Mouse (Mus musculus): ENCODE results near the gene Mustn1. TPM values are rescaled to one million over a fixed set of nuclear protein-coding genes. Genes with fewer than 3 reads are reported as not detected.

The Mustn1 gene
- polyA plus RNA-seq, 1 experiment from 2014 or later: 5.1 TPM

GRCm38 (mm10) chr14:30870206-30871147, 8.5 kb upstream of the Mustn1 start:
- Histone ChIP-seq H3K4me1 (ENCODE audit: insufficient read depth) (peaks cover 24% of the 10 kb centered on the region), H3K9me3 (ENCODE audit: low read depth, low read length) (no peaks in the 10 kb centered on the region), H3K27me3 (ENCODE audit: insufficient read depth, low read length) (no peaks in the 10 kb centered on the region), H3K9ac (0 out of 2 replicates have a peak overlapping the region, but pooled peaks have one; percentile 13), H3K36me3 (ENCODE audit: insufficient read depth) (peaks cover 54% of the 10 kb centered on the region), H3K4me2 (no peak overlapping the region), H3K27ac (ENCODE audit: low read depth) (peak overlapping the region; percentile 90), H3K4me3 (ENCODE audit: low read depth, low read length) (no peak overlapping the region)
- TF ChIP-seq CTCF (IDR thresholded peaks at IDR 0.05; ENCODE audit: low read depth): no peak
- peak; percentile 25 for ATAC-seq (ENCODE audit: insufficient read depth)
- DNase-seq: peak; percentile 80
- 60% methylated on average over 25 of the region's 25 CpGs for WGBS

GRCm38 (mm10) chr14:30874095-30874700, 4.8 kb upstream of the Mustn1 start:
- no peak for TF ChIP-seq CTCF (IDR thresholded peaks at IDR 0.05; ENCODE audit: low read depth)
- DNase-seq: peak; percentile 76
- H3K4me2 ChIP-seq: peak overlapping the region; percentile 18; the same call in 1 of the 2 replicates
- H3K4me1 ChIP-seq (ENCODE audit: insufficient read depth): peaks cover 24% of the 10 kb centered on the region
- WGBS: 55% methylated on average over 18 of the region's 18 CpGs
- ATAC-seq (ENCODE audit: insufficient read depth): peak; percentile 51
- no peak overlapping the region for H3K9ac ChIP-seq
- no peaks in the 10 kb centered on the region for H3K9me3 ChIP-seq (ENCODE audit: low read depth, low read length)
- peaks cover 48% of the 10 kb centered on the region for H3K36me3 ChIP-seq (ENCODE audit: insufficient read depth)
- H3K27me3 ChIP-seq (ENCODE audit: insufficient read depth, low read length): no peaks in the 10 kb centered on the region
- H3K4me3 ChIP-seq (ENCODE audit: low read depth, low read length): no peak overlapping the region
- H3K27ac ChIP-seq (ENCODE audit: low read depth): peak overlapping the region; percentile 14; the same call in 1 of the 2 replicates

GRCm38 (mm10) chr14:30875130-30875865, 3.7 kb upstream of the Mustn1 start:
- H3K27me3 ChIP-seq (ENCODE audit: insufficient read depth, low read length): no peaks in the 10 kb centered on the region
- no peaks in the 10 kb centered on the region for H3K9me3 ChIP-seq (ENCODE audit: low read depth, low read length)
- no peak overlapping the region for H3K4me3 ChIP-seq (ENCODE audit: low read depth, low read length)
- H3K4me1 ChIP-seq (ENCODE audit: insufficient read depth): peaks cover 19% of the 10 kb centered on the region; the same call in 1 of the 2 replicates
- H3K27ac ChIP-seq (ENCODE audit: low read depth): no peak overlapping the region
- H3K4me2 ChIP-seq: no peak overlapping the region
- WGBS: 72% methylated on average over 12 of the region's 12 CpGs
- H3K9ac ChIP-seq: no peak overlapping the region
- no peak for TF ChIP-seq CTCF (IDR thresholded peaks at IDR 0.05; ENCODE audit: low read depth)
- peaks cover 48% of the 10 kb centered on the region for H3K36me3 ChIP-seq (ENCODE audit: insufficient read depth)
- ATAC-seq (ENCODE audit: insufficient read depth) (no peak), DNase-seq (no peak)

GRCm38 (mm10) chr14:30875955-30876354, 3.0 kb upstream of the Mustn1 start:
- Histone ChIP-seq H3K27me3 (ENCODE audit: insufficient read depth, low read length) (no peaks in the 10 kb centered on the region), H3K9ac (no peak overlapping the region), H3K4me3 (ENCODE audit: low read depth, low read length) (no peak overlapping the region), H3K27ac (ENCODE audit: low read depth) (no peak overlapping the region), H3K4me1 (ENCODE audit: insufficient read depth) (peaks cover 13% of the 10 kb centered on the region; the same call in 1 of the 2 replicates), H3K9me3 (ENCODE audit: low read depth, low read length) (no peaks in the 10 kb centered on the region), H3K36me3 (ENCODE audit: insufficient read depth) (peaks cover 44% of the 10 kb centered on the region), H3K4me2 (no peak overlapping the region)
- DNase-seq (peak; percentile 42), ATAC-seq (ENCODE audit: insufficient read depth) (no peak)
- no peak for TF ChIP-seq CTCF (IDR thresholded peaks at IDR 0.05; ENCODE audit: low read depth)
- 64% methylated on average over 9 of the region's 9 CpGs for WGBS

GRCm38 (mm10) chr14:30876451-30876850, 2.5 kb upstream of the Mustn1 start:
- no peak for DNase-seq
- H3K27ac ChIP-seq (ENCODE audit: low read depth): 0 out of 2 replicates have a peak overlapping the region, but pooled peaks have one; percentile 4
- H3K4me2 ChIP-seq: no peak overlapping the region
- 79% methylated on average over 10 of the region's 10 CpGs for WGBS
- no peak overlapping the region for H3K9ac ChIP-seq
- no peak for TF ChIP-seq CTCF (IDR thresholded peaks at IDR 0.05; ENCODE audit: low read depth)
- H3K4me1 ChIP-seq (ENCODE audit: insufficient read depth): peaks cover 13% of the 10 kb centered on the region; the same call in 1 of the 2 replicates
- no peak for ATAC-seq (ENCODE audit: insufficient read depth)
- H3K4me3 ChIP-seq (ENCODE audit: low read depth, low read length): no peak overlapping the region
- no peaks in the 10 kb centered on the region for H3K27me3 ChIP-seq (ENCODE audit: insufficient read depth, low read length)
- peaks cover 39% of the 10 kb centered on the region for H3K36me3 ChIP-seq (ENCODE audit: insufficient read depth)
- H3K9me3 ChIP-seq (ENCODE audit: low read depth, low read length): no peaks in the 10 kb centered on the region

GRCm38 (mm10) chr14:30877827-30878226, 1.2 kb upstream of the Mustn1 start:
- H3K4me2 ChIP-seq: no peak overlapping the region
- no peak for DNase-seq
- no peaks in the 10 kb centered on the region for H3K9me3 ChIP-seq (ENCODE audit: low read depth, low read length)
- peaks cover 32% of the 10 kb centered on the region for H3K36me3 ChIP-seq (ENCODE audit: insufficient read depth)
- TF ChIP-seq CTCF (IDR thresholded peaks at IDR 0.05; ENCODE audit: low read depth): no peak
- no peak overlapping the region for H3K4me3 ChIP-seq (ENCODE audit: low read depth, low read length)
- H3K27ac ChIP-seq (ENCODE audit: low read depth): no peak overlapping the region
- peaks cover 13% of the 10 kb centered on the region; the same call in 1 of the 2 replicates for H3K4me1 ChIP-seq (ENCODE audit: insufficient read depth)
- ATAC-seq (ENCODE audit: insufficient read depth): no peak
- 92% methylated on average over 3 of the region's 3 CpGs for WGBS
- no peak overlapping the region for H3K9ac ChIP-seq
- H3K27me3 ChIP-seq (ENCODE audit: insufficient read depth, low read length): no peaks in the 10 kb centered on the region

All from lung, embryonic 14.5 days (tissue).